Mouse (Mus musculus) cerebellum, adult 2 months (tissue): ENCODE measurements at regions not wholly inside any gene's neighbourhood (a gene's known extent, or its start where the extent isn't known, plus 50 kb on each side); places are given as distances from the start of the nearest gene placed in this dataset.

Source experiments
- DNase-seq, 2 experiments: peaks; one replicate each; pipeline ENCODE4 v3.0.0; 2021
- H3K27ac ChIP-seq: fragments of 200-500 bp; 2 replicates; pipeline ENCODE4 v1.5.1; 2012; ENCODE audit warnings: low read length, control low read depth, inconsistent platforms; ENCODE audit not compliant: insufficient read depth
- H3K27me3 ChIP-seq: fragments of 200-500 bp; 2 replicates; pipeline ENCODE4 v1.6.1; 2012; ENCODE audit warnings: inconsistent platforms, mild to moderate bottlenecking, low read length, moderate library complexity; ENCODE audit not compliant: control insufficient read depth, insufficient read depth
- H3K4me1 ChIP-seq: fragments of 200-500 bp; 2 replicates; pipeline ENCODE4 v1.6.1; 2011; ENCODE audit warnings: low read length; ENCODE audit not compliant: control insufficient read depth, insufficient read depth
- H3K4me3 ChIP-seq: fragments of 200-500 bp; replicated peaks from 2 replicates; pipeline ENCODE3; 2011; ENCODE audit warnings: mild to moderate bottlenecking, low read depth, low read length, control low read depth; ENCODE audit not compliant: insufficient read depth
- CTCF ChIP-seq: fragments of 200-500 bp; IDR thresholded peaks from 2 replicates; pipeline ENCODE4 v1.5.1; 2011; ENCODE audit warnings: low read depth, mild to moderate bottlenecking, control low read depth, low read length, moderate library complexity, borderline replicate concordance; ENCODE audit not compliant: insufficient read depth
- POLR2A ChIP-seq: fragments of 200-500 bp; IDR thresholded peaks from 2 replicates; pipeline ENCODE4 v1.6.1; 2011; ENCODE audit warnings: low read length, control low read depth, borderline replicate concordance; ENCODE audit not compliant: insufficient read depth
- WGBS: fragments of 180-500 bp; shearing (Covaris S2); methylation state at CpG from one replicate; pipeline ENCODE4 v1.1.7; 2018; 5-methylcytosine and 5-hydroxymethylcytosine counted together

- DNase-seq = no peak
- Histone ChIP-seq H3K27ac (no peak overlapping the region), H3K4me3 (no peak overlapping the region), H3K27me3 (no peaks in the 10 kb centered on the region), H3K4me1 (no peaks in the 10 kb centered on the region)
- 67% methylated on average over 17 of the region's 17 CpGs for WGBS
- no peak for TF ChIP-seq POLR2A
- no peak for TF ChIP-seq CTCF
Measured at GRCm38 (mm10) chr16:87783561-87784304, 85.0 kb downstream of the Bach1 start.

- Histone ChIP-seq H3K27me3 (no peaks in the 10 kb centered on the region), H3K27ac (no peak overlapping the region), H3K4me3 (no peak overlapping the region), H3K4me1 (no peaks in the 10 kb centered on the region)
- TF ChIP-seq CTCF (no peak), POLR2A (no peak)
- WGBS = 61% methylated on average over 13 of the region's 13 CpGs
- no peak for DNase-seq
Measured at GRCm38 (mm10) chr16:87784405-87784994, 85.8 kb downstream of the Bach1 start.

- no peaks in the 10 kb centered on the region for H3K4me1 ChIP-seq
- TF ChIP-seq POLR2A = no peak
- no peak for TF ChIP-seq CTCF
- H3K4me3 ChIP-seq = no peak overlapping the region
- no peak for DNase-seq
- H3K27ac ChIP-seq = no peak overlapping the region
- WGBS = 93% methylated on average over 10 of the region's 10 CpGs
- no peaks in the 10 kb centered on the region; the same call in 1 of the 2 replicates for H3K27me3 ChIP-seq
Measured at GRCm38 (mm10) chr16:87789539-87789938, 90.8 kb downstream of the Bach1 start.

GRCm38 (mm10) chr16:87789957-87790356, 91.2 kb downstream of the Bach1 start:
- H3K27me3 ChIP-seq = no peaks in the 10 kb centered on the region; the same call in 1 of the 2 replicates
- no peak for TF ChIP-seq POLR2A
- TF ChIP-seq CTCF = no peak
- H3K27ac ChIP-seq = no peak overlapping the region
- H3K4me3 ChIP-seq = no peak overlapping the region
- H3K4me1 ChIP-seq = no peaks in the 10 kb centered on the region
- WGBS = 92% methylated on average over 6 of the region's 6 CpGs
- DNase-seq = no peak

DNA sequence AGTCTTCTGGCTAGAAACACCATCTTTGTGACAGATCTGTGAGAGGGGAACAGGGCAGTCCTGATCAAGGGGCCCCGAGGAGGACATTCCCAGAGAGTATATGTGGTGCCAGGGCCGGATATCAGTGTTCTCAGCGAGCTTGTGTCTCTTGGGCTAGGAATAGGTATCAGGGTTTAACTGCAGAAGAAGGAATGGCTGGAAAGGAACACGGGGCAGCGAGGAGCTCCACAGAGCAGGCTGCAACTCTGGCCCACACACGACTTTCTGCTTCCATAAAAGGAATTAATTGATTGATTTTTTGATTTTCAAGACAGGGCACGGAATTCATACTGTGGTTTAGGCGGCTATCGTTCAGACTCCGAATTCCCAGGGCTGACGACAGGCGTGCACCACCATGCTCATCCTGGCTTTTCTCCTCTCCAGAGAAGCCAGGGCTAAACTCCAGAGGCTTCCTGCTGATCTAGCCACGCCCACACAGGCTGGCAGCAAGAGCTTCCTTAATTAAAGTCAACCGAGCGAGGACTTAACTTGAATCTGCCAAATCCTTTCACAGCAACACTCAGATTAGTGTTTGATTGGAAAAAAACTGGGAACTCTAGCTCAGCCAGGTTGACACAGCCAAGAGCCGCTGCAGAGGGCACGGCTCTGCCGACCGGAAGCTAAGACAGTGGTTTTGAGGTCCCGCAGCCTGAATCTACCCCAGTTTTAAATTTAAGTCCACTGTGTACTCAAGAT, 97.9 kb downstream of the Bach1 start:
- DNase-seq = peak; percentile 60 to 72
- Histone ChIP-seq H3K4me3 (peak overlapping the region; percentile 1), H3K27ac (no peak overlapping the region), H3K4me1 (no peaks in the 10 kb centered on the region), H3K27me3 (no peaks in the 10 kb centered on the region; the same call in 1 of the 2 replicates)
- WGBS = 4% methylated on average over 20 of the region's 20 CpGs
- TF ChIP-seq POLR2A (no peak), CTCF (no peak)

- TF ChIP-seq POLR2A (no peak), CTCF (no peak)
- 26% methylated on average over 4 of the region's 4 CpGs for WGBS
- no peaks in the 10 kb centered on the region for H3K27me3 ChIP-seq
- H3K4me1 ChIP-seq = no peaks in the 10 kb centered on the region
- H3K4me3 ChIP-seq = no peak overlapping the region
- DNase-seq = no peak
- H3K27ac ChIP-seq = no peak overlapping the region
Measured at GRCm38 (mm10) chr16:87802317-87802716, 103.6 kb downstream of the Bach1 start.

DNA sequence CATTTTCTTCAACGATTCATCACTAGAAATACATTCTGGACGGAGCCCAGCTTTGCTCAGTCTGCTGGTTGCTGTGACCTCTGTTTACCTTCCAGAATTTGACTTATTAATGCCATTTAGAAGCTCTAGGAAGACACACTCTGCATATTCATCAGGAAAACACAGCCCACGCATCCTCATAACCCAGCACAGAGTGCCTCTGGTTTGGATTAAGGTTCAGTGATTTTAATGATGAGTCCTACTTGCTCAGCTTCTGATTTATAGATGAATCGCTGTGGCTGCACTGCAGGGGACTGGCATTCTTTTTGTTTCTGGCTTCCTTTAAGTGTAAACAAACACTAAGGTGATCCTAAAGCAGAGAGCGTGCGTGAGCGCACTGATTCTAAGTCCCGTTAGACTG, 118.8 kb downstream of the Bach1 start:
- Histone ChIP-seq H3K27ac (no peak overlapping the region), H3K4me3 (no peak overlapping the region), H3K4me1 (no peaks in the 10 kb centered on the region), H3K27me3 (no peaks in the 10 kb centered on the region)
- TF ChIP-seq POLR2A = no peak
- no peak for TF ChIP-seq CTCF
- DNase-seq = no peak
- 77% methylated on average over 8 of the region's 8 CpGs for WGBS

GRCm38 (mm10) chr16:87834296-87834695, 135.6 kb downstream of the Bach1 start:
- Histone ChIP-seq H3K4me1 (no peaks in the 10 kb centered on the region), H3K4me3 (no peak overlapping the region), H3K27ac (no peak overlapping the region), H3K27me3 (no peaks in the 10 kb centered on the region)
- no peak for TF ChIP-seq CTCF
- no peak for TF ChIP-seq POLR2A
- 69% methylated on average over 7 of the region's 7 CpGs for WGBS
- DNase-seq = no peak
